Mouse (Mus musculus) midbrain, embryonic 16.5 days (tissue): ENCODE measurements around the gene Hsf5. TPM values are rescaled to one million over a fixed set of nuclear protein-coding genes. Genes with fewer than 3 reads are reported as not detected.
A peak's percentile ranks its signal among the peaks of the same experiment; 100 is the strongest.

ENCODE experiments used
- ATAC-seq: fragments of 200-750 bp; cut with Nextera tagmentation; 2 replicates; pipeline ENCODE4 v1.8.0; 2017; ENCODE audit warnings: moderate TSS enrichment
- H3K27ac ChIP-seq: fragments of 300-500 bp; sonication (generic); 2 replicates; pipeline ENCODE4 v1.5.1; 2014; ENCODE audit warnings: mild to moderate bottlenecking, low read length, mixed read lengths
- H3K27me3 ChIP-seq: fragments of 300-500 bp; sonication (generic); 2 replicates; pipeline ENCODE4 v1.6.1; 2014; ENCODE audit warnings: low read depth, low read length, mixed read lengths; ENCODE audit not compliant: control insufficient read depth, insufficient read depth
- H3K36me3 ChIP-seq: fragments of 300-500 bp; sonication (generic); 2 replicates; pipeline ENCODE4 v1.6.1; 2014; ENCODE audit warnings: mild to moderate bottlenecking, low read length, moderate library complexity, mixed read lengths; ENCODE audit not compliant: control insufficient read depth, insufficient read depth
- H3K4me1 ChIP-seq: fragments of 300-500 bp; sonication (generic); 2 replicates; pipeline ENCODE4 v1.6.1; 2014; ENCODE audit warnings: mild to moderate bottlenecking, low read length, mixed read lengths; ENCODE audit not compliant: control insufficient read depth, insufficient read depth
- H3K4me2 ChIP-seq: fragments of 300-500 bp; sonication (generic); 2 replicates; pipeline ENCODE4 v1.6.1; 2014; ENCODE audit warnings: mild to moderate bottlenecking, low read length, mixed read lengths
- H3K4me3 ChIP-seq: fragments of 300-500 bp; sonication (generic); 2 replicates; pipeline ENCODE4 v1.5.1; 2014; ENCODE audit warnings: low read depth, mild to moderate bottlenecking, low read length, moderate library complexity, mixed read lengths
- H3K9ac ChIP-seq: fragments of 300-500 bp; sonication (generic); 2 replicates; pipeline ENCODE4 v1.6.1; 2014; ENCODE audit warnings: low read depth, low read length, mixed read lengths
- H3K9me3 ChIP-seq: fragments of 300-500 bp; sonication (generic); replicated peaks from 2 replicates; pipeline ENCODE4 v1.6.1; 2014; ENCODE audit warnings: mild to moderate bottlenecking, low read length, mixed read lengths; ENCODE audit not compliant: control insufficient read depth, poor library complexity, severe bottlenecking
- WGBS: fragments of 180-500 bp; shearing (Covaris S2); extraction: QIAGEN DNeasy Blood & Tissue Kit; methylation state at CpG from one replicate; pipeline ENCODE4 v1.1.7; 2014; 5-methylcytosine and 5-hydroxymethylcytosine counted together
- polyA plus RNA-seq: library from polyadenylated mRNA; unstranded; fragments of >200 nt; fragmentation: Nextera tagmentation; extraction: Ambion mirVana; gene quantifications from 2 replicates; pipeline ENCODE4 v1.2.1, GENCODE M21; 2015

Hsf5 gene
- polyA plus RNA-seq, 1 experiment from 2014 or later = 0.39 TPM

DNA sequence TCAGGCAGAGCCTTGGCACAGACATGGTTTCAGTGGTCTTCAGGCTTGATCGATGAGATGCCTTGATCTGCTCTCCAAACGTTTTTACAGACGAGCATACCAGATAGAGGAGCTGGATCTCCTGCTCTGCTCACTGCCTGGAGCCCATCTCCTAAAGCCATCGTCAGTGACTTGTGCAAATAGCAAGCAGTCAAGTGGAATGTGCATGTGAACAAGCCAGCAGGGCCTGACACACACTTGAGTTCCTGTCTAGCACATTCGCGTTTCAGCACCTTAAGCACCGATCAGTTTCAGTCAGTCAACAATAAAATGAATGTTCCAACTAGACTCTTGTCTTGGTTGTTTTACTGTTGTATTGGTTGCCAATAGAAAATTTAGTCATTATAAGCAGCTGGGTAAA is 42.3 kb downstream of the Hsf5 start:
- H3K4me2 ChIP-seq = no peak overlapping the region
- no peak overlapping the region for H3K9ac ChIP-seq
- H3K9me3 ChIP-seq = no peaks in the 10 kb centered on the region
- H3K27me3 ChIP-seq = peaks cover 4% of the 10 kb centered on the region; the same call in 1 of the 2 replicates
- no peaks in the 10 kb centered on the region for H3K36me3 ChIP-seq
- no peak overlapping the region for H3K27ac ChIP-seq
- H3K4me1 ChIP-seq = peaks cover 8% of the 10 kb centered on the region
- H3K4me3 ChIP-seq = no peak overlapping the region
- 69% methylated on average over 7 of the region's 7 CpGs for WGBS
- ATAC-seq = no peak

DNA sequence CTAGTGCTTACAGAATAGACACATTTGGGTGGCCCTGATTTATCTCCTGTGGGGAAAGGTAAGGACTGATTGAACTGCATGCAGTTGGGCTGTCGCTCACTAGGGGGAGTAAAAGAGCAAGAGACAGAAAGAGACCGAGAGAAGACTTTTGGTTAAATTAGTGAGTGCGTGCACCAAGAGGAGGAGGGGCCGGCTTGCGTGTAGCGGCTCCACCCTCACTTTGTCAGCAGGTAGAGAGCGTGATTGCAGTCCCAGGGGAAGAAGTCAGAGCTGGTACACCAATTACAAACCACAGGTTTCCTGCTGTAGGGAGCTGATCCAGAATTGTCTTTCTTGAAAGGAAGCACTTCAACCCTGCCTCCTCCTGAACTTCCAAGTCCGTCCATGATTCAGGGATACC is 45.4 kb downstream of the Hsf5 start, which contains the start of gene Rnf43:
Gene Rnf43, plus strand, starts transcription at position 316 of the 400 bp plus-strand sequence.
- H3K27ac ChIP-seq = no peak within 1 kb of the TSS
- no peaks in the 10 kb centered on the region for H3K9me3 ChIP-seq
- peak within 1 kb of the TSS; percentile 81 for H3K4me2 ChIP-seq
- no peaks in the 10 kb centered on the region for H3K36me3 ChIP-seq
- H3K9ac ChIP-seq = no peak within 1 kb of the TSS; the same call in 1 of the 2 replicates
- under 1% methylated on average over 8 of the region's 8 CpGs for WGBS
- peaks cover 8% of the 10 kb centered on the region for H3K4me1 ChIP-seq
- peak; percentile 67; the same call in 1 of the 2 replicates for ATAC-seq
- H3K27me3 ChIP-seq = peaks cover 4% of the 10 kb centered on the region; the same call in 1 of the 2 replicates
- peak within 1 kb of the TSS; percentile 39 for H3K4me3 ChIP-seq

DNA sequence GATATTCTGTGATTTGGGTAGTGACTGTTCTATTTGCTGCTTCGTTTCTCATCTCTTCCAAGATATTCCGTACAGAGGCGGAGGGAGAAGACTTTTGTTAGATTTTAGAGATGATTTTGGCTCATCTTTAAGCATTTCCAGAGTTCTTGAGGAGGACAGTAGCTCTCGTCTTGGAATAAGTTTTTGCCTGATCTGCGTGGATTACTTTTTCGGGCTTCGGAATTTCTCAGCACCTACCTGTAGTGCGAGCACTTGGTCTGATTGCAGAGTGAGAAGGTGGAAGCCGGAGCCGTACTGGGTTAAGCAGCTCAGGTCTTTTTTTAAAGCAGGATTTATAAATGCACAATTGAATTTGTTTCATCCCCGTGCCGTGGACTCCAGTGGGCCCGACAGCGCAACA is 45.9 kb downstream of the Hsf5 start:
- Histone ChIP-seq H3K9me3 (no peaks in the 10 kb centered on the region), H3K4me3 (peak overlapping the region; percentile 39), H3K4me2 (peak overlapping the region; percentile 81), H3K36me3 (no peaks in the 10 kb centered on the region), H3K4me1 (peaks cover 8% of the 10 kb centered on the region), H3K27me3 (peaks cover 4% of the 10 kb centered on the region; the same call in 1 of the 2 replicates), H3K27ac (no peak overlapping the region), H3K9ac (no peak overlapping the region; the same call in 1 of the 2 replicates)
- WGBS = 9% methylated on average over 14 of the region's 14 CpGs
- no peak for ATAC-seq

DNA sequence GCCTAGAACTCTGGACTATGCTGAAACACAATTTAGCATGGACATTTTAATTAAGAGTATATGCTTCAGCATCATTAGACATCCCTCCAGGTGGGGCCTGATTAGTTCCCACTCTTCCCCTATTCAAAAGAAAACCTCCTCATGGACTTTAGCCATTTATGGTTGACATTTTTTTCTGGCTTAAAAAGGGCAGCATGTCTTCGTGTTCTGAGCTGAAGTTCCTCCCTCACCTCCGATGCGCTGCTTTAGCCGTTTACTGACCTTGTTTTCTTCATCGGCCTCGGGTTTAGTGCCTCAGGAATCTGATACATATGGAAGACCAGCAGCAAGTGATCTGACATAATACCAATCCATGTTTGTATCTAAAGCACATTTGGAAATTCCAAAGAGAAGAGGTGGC is 47.0 kb downstream of the Hsf5 start:
- peaks cover 4% of the 10 kb centered on the region; the same call in 1 of the 2 replicates for H3K27me3 ChIP-seq
- H3K9me3 ChIP-seq = no peaks in the 10 kb centered on the region
- H3K9ac ChIP-seq = no peak overlapping the region
- 77% methylated on average over 6 of the region's 6 CpGs for WGBS
- H3K4me1 ChIP-seq = peaks cover 8% of the 10 kb centered on the region
- no peak for ATAC-seq
- H3K4me3 ChIP-seq = no peak overlapping the region
- H3K36me3 ChIP-seq = no peaks in the 10 kb centered on the region
- no peak overlapping the region for H3K27ac ChIP-seq
- H3K4me2 ChIP-seq = no peak overlapping the region

DNA sequence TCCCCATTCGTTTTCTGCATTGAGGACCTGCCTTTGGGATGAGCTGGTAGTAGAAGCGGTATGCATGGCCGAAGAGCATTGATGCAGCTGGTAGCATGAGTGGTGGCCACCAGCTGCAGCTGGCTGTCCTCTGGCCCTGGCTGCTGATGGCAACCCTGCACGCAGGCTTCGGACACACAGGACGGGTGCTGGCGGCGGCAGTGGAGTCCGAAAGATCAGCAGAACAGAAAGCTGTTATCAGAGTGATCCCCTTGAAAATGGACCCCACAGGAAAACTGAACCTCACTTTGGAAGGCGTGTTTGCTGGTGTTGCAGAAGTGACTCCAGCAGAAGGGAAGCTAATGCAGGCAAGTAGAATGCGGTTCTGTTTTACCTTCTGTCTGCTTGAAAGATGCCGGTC is 47.6 kb downstream of the Hsf5 start:
- no peaks in the 10 kb centered on the region for H3K9me3 ChIP-seq
- H3K27ac ChIP-seq = no peak overlapping the region
- H3K4me3 ChIP-seq = no peak overlapping the region
- no peaks in the 10 kb centered on the region for H3K36me3 ChIP-seq
- no peak overlapping the region for H3K9ac ChIP-seq
- H3K4me2 ChIP-seq = no peak overlapping the region
- 81% methylated on average over 12 of the region's 12 CpGs for WGBS
- peaks cover 8% of the 10 kb centered on the region for H3K4me1 ChIP-seq
- H3K27me3 ChIP-seq = peaks cover 4% of the 10 kb centered on the region; the same call in 1 of the 2 replicates
- no peak for ATAC-seq

DNA sequence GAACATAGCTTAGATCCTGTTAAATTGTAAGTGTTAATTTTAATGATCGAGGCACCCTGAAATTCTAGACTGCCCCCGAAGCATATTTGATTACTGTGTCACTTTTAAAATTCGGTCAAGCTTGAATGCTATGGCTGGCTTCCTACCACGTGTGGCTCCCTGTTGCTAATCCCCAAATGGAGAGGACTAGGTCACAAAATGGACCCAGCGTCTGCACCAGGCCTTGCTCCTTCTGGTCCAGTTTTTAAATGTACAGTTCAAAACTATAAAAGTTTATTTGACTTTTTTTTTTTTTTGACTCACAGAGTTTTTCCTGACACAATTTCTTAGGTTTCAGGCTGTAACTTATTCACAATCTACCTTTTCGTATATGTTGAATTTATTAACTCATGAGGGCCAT is 48.3 kb downstream of the Hsf5 start:
- Histone ChIP-seq H3K4me3 (no peak overlapping the region), H3K27ac (no peak overlapping the region), H3K4me1 (peaks cover 8% of the 10 kb centered on the region), H3K36me3 (no peaks in the 10 kb centered on the region), H3K27me3 (peaks cover 4% of the 10 kb centered on the region; the same call in 1 of the 2 replicates), H3K9me3 (no peaks in the 10 kb centered on the region), H3K4me2 (no peak overlapping the region), H3K9ac (no peak overlapping the region)
- ATAC-seq = no peak
- WGBS = 61% methylated on average over 6 of the region's 6 CpGs

DNA sequence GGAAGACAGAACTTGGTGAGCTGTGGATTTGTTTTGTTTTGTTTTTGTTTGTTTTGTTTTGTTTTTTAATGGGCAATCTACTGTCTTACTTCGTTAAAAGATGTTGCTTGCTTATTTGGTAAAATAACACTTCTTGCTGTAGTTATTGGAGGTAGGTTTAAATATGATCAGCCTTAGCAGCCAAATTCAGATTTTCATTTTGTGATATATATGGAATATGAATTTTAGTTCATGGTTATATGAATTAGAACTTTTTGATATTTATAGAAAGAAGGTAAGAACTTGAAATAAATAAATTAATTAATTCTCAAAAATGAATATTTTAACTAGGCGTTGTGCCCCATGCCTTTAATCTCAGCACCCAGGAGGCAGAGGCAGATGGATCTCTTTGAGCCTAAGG is 48.7 kb downstream of the Hsf5 start:
- WGBS = 89% methylated on average over 2 of the region's 2 CpGs

DNA sequence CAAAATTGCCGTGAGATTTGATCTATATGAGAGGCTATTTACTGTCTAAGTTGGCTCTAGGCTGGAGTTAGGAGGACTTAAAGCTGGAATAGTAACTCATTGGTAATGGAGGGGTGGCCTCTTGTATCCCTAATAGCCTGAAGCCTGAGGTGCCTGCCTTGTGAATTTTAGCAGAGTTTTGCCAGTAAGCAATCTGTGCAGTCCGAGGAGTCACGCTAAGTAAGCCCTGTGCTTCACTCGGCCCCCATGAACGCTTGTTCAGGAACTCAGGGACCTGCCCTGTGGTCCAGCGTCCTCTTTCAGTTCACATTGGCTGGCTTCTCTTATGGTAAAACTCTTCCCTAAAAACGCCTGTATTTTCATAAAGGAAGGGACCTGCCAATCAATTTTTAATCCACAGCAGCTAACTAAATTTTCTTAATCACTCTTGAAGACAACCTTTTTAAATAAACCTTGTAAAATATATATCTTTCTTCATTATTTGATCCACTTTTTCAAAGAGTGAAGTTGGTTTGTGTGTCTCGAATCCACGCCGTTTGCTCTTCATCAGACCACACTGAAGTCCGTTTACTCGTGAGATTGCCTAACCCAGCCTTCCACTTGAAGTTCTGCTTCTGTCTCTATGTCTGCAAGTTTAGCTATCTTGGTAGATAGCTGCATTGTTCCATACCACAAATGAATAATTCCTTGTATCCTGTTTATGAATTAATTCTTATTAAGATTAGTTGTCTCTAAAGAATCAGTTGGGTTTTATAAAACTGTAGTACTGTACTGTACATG is 49.5 kb downstream of the Hsf5 start:
- Histone ChIP-seq H3K27me3 (peaks cover 4% of the 10 kb centered on the region; the same call in 1 of the 2 replicates), H3K9ac (no peak overlapping the region), H3K9me3 (no peaks in the 10 kb centered on the region), H3K4me1 (peaks cover 8% of the 10 kb centered on the region), H3K4me3 (no peak overlapping the region), H3K27ac (no peak overlapping the region), H3K36me3 (no peaks in the 10 kb centered on the region), H3K4me2 (no peak overlapping the region)
- ATAC-seq = no peak
- WGBS = 80% methylated on average over 12 of the region's 12 CpGs

More for the DNA sequence above, 48.7 kb downstream of the Hsf5 start:
- Histone ChIP-seq H3K4me3 (no peak overlapping the region), H3K27me3 (peaks cover 4% of the 10 kb centered on the region; the same call in 1 of the 2 replicates), H3K4me2 (no peak overlapping the region), H3K9me3 (no peaks in the 10 kb centered on the region), H3K36me3 (no peaks in the 10 kb centered on the region), H3K27ac (no peak overlapping the region), H3K4me1 (peaks cover 8% of the 10 kb centered on the region), H3K9ac (no peak overlapping the region)
- no peak for ATAC-seq
